Mouse (Mus musculus) adrenal gland, postnatal 4 days (tissue): ENCODE measurements around the gene Suds3. TPM values are rescaled to one million over a fixed set of nuclear protein-coding genes. Genes with fewer than 3 reads are reported as not detected.

Source experiments
- DNase-seq, 2 experiments: peaks; one replicate each; pipeline ENCODE4 v3.0.0; 2021 to 2022; ENCODE audit warnings: low spot score in 2 of 2, mixed read lengths in 2 of 2
- long read RNA-seq, 2 experiments: library from polyadenylated mRNA; stranded (forward); transcript quantifications; one replicate each; pipeline ENCODE4 v2.0.0; 2021
- total RNA-seq, 2 experiments: library from RNA; stranded (reverse); gene quantifications; 2 replicates each; pipeline ENCODE4 v1.2.3; 2021

Gene Suds3
- 100 to 1,000 TPM in 1 of 2 experiments, 10 to 100 TPM in 1; 97.0 to 108 TPM for total RNA-seq
- long read RNA-seq, experiment 1, partial matches to known transcripts = 7 of 97 reads
- long read RNA-seq, experiment 1, other reads (novel, unspliced or antisense) = 89 of 97 reads
- long read RNA-seq, experiment 2, partial matches to known transcripts = 24 of 226 reads
- long read RNA-seq, experiment 2, other reads (novel, unspliced or antisense) = 201 of 226 reads

GRCm38 (mm10) chr5:117115836-117116366 is at the start of gene Suds3:
Gene Suds3, minus strand, starts transcription at chr5:117116113.
- DNase-seq = peak; percentile 98

GRCm38 (mm10) chr5:117164923-117165322 is 49.0 kb upstream of the Suds3 start:
- DNase-seq = no peak

- DNase-seq = no peak
These were observed 48.6 kb upstream of the Suds3 start for GRCm38 (mm10) chr5:117164516-117164915.

- no peak for DNase-seq
These were observed 47.9 kb upstream of the Suds3 start for GRCm38 (mm10) chr5:117163790-117164189.

GRCm38 (mm10) chr5:117160499-117160898 is 44.6 kb upstream of the Suds3 start:
- no peak for DNase-seq

- no peak for DNase-seq
These were observed 43.9 kb upstream of the Suds3 start for GRCm38 (mm10) chr5:117159805-117160291.

GRCm38 (mm10) chr5:117159326-117159725 is 43.4 kb upstream of the Suds3 start:
- no peak for DNase-seq

GRCm38 (mm10) chr5:117158335-117159018 is 42.6 kb upstream of the Suds3 start:
- DNase-seq = peak; percentile 20 to 42

- no peak for DNase-seq
These were observed 37.7 kb upstream of the Suds3 start for GRCm38 (mm10) chr5:117153527-117154091.

GRCm38 (mm10) chr5:117152944-117153343 is 37.0 kb upstream of the Suds3 start:
- DNase-seq = no peak

GRCm38 (mm10) chr5:117150068-117150467 is 34.2 kb upstream of the Suds3 start:
- no peak for DNase-seq

- DNase-seq = no peak
These were observed 33.4 kb upstream of the Suds3 start for GRCm38 (mm10) chr5:117149054-117149942.

- no peak for DNase-seq
These were observed 31.5 kb upstream of the Suds3 start for GRCm38 (mm10) chr5:117147187-117148095.

GRCm38 (mm10) chr5:117146165-117146564 is 30.3 kb upstream of the Suds3 start:
- no peak for DNase-seq

GRCm38 (mm10) chr5:117143721-117144135 is 27.8 kb upstream of the Suds3 start:
- DNase-seq = no peak

- DNase-seq = no peak
These were observed 24.5 kb upstream of the Suds3 start for GRCm38 (mm10) chr5:117140374-117140773.

GRCm38 (mm10) chr5:117139822-117140221 is 23.9 kb upstream of the Suds3 start:
- DNase-seq = no peak

GRCm38 (mm10) chr5:117138295-117138988 is 22.5 kb upstream of the Suds3 start:
- DNase-seq = no peak

- no peak for DNase-seq
These were observed 21.7 kb upstream of the Suds3 start for GRCm38 (mm10) chr5:117137594-117137993.
